Mouse (Mus musculus): ENCODE results near the gene Arl6ip4.
A peak's percentile ranks its signal among the peaks of the same experiment; 100 is the strongest.

Gene Arl6ip4

GRCm38 (mm10) chr5:124115990-124116845, at the start of gene Arl6ip4:
Gene Arl6ip4, plus strand, starts transcription at chr5:124116089.
- peak; percentile 42 to 74 for DNase-seq

GRCm38 (mm10) chr5:124069657-124070056, 46.2 kb upstream of the Arl6ip4 start:
- DNase-seq: no peak

DNA sequence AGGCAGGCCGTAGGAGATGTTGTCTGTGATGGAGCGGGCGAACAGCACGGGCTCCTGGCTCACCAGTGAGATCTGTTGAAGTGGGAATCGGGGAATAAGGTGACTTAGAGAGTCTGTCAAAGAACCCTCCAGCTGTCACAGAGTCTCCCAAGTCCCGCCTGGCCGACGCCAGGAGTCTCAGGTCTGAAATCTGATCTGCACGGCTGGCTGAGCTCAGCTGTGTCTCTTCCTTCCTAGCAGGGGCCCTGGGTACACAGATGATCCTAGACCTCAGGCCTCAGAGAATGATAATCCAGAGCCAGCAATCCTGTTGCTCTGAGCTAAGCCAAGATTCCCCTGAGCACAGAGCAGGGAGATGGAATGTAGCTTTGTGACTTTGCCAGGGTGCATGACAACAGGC, 42.2 kb upstream of the Arl6ip4 start:
- DNase-seq: no peak

DNA sequence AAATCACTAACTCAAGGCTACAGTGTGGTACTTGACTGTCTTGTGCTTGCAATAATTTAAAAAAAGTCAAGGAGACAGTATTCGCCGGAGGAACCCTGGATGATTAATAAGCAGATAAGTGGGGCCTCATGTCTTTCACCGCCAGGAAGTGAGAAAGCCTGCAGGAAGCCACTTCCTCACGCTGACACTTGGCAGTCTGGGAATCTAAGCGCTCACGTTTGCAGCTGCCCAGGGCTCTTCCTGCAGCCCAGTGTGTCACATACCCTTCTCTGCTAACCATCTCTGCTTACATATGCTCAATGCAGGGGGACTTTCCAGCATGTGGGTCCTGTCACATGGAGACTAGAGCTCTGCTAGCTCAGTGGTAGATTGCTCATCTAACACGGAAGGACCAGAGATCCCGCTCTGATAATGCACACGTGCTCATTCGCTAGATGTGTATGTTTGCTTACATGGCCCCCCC, 41.0 kb upstream of the Arl6ip4 start:
- no peak for DNase-seq

- DNase-seq: no peak
Measured at GRCm38 (mm10) chr5:124075716-124076115, 40.2 kb upstream of the Arl6ip4 start.

DNA sequence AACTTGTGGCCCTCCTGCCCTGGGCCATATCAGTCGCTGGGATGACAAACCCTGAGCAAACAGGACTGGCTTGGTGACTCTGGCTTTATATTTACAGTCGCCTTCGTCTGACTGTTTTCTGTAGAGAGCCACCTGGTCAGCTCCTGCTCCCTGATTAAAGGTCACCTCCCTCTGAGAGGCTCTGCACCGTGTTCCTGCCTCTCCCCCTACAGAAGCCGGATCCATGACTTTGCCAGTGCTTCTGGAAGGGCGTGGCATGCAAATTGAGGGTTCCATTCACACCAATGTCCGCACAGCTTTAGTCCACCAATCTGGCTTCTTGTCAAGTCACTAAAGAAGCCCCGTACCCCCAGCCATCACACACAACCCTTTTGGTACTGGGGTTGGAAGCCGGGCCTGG, 39.3 kb upstream of the Arl6ip4 start:
- DNase-seq: no peak

DNA sequence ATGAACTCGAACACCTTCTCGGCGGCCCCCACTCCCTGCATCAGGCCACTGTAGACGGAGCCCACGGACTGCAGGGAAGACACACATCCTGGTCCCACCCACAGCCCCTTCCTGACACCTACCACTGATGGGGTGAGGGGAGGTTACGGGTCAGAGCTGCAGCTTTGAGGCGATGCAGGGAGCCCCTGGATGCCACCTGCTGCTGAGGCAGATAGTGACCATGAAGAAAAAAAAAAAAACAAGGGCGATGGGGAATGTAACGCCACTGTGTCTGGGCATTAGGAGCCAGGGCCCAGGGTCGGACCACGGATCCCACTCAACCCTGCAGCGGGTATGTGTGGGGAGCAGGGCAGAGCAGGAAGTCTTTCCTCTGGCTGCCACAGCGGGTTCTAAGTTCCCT, 38.6 kb upstream of the Arl6ip4 start:
- no peak for DNase-seq

DNA sequence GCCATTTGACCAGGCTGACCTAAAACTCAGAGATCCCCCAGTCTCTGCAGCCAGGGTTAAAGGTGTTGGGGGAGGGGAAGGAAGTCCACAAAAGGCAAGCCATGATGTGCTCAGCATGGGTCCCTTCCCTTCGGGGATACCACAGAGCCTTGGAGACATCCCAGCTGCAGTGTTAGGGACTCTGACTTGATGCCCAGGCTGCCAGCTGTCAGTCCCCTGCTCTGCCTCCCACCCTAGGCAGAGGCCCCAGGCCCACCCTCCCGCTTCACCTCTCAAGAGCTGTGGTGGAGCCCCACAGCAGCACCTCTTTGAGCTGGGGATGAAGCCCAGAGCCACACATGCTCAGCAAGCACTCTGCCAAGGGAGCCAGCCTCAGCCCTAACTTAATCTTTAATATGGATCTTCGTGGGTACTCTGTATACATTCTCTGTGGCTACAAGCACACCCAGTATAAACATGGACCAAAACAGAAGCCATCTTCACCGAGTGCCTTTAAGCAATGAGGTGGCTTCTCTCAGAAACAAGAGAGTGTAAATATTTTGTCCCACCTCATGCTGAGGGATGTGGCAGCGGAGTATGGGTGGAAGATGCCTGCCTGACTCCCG, 37.9 kb upstream of the Arl6ip4 start:
- DNase-seq: no peak

DNA sequence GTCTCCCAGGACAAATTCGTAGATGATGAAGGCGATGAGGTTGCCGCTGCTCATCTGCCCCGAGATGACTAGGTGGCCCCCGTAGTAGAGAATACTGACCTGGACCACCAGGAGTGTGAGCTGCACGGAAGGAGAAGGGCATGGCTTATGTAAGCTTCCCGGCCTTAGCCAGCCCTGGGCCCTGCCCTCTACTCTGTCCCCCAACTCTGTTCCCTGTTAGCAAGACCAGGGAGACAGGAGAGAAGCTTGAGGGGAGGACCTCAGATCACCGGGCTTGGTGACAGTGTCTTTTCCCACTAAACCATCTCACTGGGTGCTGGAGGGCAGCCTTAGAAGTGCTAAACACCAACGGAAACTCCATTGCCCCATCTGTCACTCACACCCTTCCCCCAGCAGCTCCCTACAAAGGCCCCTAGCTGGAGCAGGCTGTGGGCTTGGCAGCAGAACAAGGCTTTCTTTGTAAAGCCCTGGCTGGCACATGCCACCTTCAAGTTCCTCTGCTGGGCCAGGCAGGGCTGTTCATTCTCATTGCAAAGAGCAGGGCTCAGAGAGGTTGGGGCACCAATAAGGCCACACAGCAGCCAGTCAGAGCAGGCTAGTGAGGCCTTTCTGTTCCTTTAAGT, 37.0 kb upstream of the Arl6ip4 start:
- no peak for DNase-seq

DNA sequence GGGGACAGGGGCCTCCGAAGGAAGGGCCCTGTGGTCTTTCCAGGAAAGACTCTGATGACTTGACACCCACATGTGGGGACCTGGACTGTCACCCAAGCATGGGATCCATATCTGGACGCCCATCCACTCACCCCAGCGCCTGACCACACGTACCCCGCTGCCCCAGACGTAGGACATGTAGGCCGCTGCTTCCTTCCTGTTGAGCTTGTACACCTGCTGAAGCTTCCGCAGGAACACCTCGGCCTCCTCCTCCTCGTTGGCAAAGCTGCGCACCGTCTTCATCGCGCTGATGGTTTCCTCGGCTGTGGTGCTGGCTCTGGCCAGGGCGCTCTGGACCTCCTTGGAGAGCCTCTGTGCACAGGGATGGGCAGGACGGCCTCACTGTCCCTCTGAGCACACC, 36.0 kb upstream of the Arl6ip4 start:
- no peak for DNase-seq

DNA sequence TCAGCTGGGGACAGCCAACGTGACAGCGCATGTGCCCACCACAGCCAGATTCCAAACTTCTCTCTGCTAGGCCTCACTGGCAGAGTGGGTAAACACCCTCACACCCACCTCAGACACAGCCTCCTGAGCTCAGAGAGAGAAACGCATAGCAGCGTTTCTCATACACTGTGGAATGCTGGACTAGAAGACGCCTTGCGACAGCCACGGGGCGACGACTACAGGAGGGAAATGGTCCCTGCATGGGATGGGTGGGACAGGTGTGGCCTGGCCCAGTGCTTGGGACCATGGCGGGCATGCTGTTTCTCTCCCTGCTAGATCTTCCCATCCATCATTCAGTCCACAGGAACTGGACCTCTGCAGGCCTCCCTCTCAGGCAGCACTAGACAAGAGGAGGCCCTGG, 33.4 kb upstream of the Arl6ip4 start:
- DNase-seq: no peak

DNA sequence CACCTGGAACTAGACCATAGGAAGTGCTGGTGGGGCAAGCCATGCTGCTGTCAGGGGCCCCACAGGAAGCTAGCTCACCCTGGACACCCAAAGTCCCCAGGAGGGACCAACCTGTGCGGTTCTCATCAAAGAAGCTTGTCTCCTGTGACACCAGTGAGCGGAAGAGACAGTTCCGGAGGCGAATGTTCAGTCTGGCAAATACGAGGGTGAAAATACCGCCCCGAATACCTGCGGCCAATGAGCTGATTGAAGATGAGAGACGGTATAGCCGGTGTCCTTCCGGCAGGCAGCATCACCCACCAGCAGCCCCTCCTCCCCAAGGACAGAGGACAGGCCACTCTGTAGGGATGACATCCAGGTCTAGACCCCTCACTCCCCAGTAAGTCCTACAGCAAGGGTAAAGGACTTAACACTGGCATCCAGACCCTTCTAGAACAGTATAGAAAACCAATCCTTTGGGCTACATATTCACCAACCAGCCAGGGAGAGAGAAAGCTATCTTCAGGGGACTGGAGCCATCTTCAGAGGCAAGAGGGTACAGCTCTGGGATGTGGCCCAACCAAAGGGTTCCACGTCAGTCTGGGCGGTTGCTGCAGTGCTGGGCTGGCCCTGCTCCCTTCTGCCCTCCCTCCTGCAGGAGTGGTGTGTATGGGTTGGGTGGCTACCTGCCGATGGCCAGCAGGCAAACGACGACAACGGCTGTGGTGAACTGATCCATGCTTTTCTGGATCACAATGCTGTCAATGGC, 32.8 kb upstream of the Arl6ip4 start:
- DNase-seq: no peak

GRCm38 (mm10) chr5:124083850-124084587, 31.9 kb upstream of the Arl6ip4 start:
- DNase-seq: no peak

- peak; percentile 73 to 88 for DNase-seq
Measured at GRCm38 (mm10) chr5:124084588-124085173, 31.2 kb upstream of the Arl6ip4 start.

DNA sequence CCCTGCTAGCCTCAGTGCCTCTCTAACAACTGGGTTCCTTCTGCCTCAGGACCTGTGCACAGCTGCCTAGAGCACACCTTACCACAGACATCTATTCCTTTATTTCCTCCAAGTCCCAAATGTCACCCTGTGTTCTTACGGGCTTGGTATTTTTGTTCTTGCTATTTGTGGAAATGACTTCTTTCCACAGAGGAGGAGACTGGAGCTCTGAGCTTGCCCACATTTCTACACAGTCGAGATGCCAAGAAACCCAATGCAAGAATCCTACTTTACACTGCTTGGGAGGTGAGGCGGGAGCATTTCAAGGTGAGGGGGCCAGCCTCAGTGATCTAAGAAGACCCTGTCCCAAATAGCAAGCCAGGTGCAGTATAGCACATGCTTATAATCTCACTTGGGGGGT, 30.4 kb upstream of the Arl6ip4 start:
- DNase-seq: no peak

GRCm38 (mm10) chr5:124086876-124087275, 29.0 kb upstream of the Arl6ip4 start:
- DNase-seq: no peak

DNA sequence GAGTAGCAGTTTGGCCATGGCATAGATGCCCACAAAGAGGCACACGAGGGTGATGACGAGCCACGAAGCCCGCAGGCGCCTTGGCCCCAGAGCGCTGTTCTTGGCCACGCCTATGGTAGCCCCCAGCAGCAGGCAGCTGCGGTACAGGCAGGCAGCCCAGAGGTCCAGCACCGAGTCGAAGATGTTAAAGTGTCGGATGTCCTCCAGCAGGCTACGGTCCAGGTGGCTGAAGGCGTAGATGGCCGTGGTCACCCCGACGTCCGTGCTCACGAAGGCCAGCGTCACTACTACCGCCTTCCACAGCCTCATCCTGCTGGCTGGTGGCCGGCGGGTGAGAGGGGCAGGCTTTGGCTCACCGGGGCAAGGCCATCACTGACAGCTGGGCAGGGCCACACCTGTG, 26.0 kb upstream of the Arl6ip4 start:
- no peak for DNase-seq

DNA sequence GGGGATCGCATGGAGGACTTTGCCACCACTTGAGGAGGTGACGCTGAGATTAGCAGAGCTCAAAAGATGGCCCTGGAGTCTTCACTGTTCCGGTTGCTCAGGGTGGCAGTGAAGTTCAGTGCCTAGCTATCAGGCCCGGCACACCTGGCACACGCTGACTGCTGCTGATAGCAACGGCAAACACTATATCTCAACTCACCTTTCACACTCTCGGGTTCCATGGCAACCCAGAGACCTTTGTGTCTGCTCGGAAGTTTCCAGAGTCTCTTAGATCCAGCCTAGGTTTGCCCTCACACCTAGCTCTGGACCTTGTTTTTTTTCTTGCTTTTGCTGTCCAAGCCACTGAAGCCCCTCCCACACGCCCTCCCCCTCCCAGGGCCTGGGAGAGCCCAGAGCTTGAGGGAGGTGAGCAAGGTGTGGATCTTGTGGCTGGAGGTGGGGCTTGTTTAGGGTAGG, 23.9 kb upstream of the Arl6ip4 start:
- no peak for DNase-seq

GRCm38 (mm10) chr5:124093120-124093794, 22.6 kb upstream of the Arl6ip4 start:
- no peak for DNase-seq

DNA sequence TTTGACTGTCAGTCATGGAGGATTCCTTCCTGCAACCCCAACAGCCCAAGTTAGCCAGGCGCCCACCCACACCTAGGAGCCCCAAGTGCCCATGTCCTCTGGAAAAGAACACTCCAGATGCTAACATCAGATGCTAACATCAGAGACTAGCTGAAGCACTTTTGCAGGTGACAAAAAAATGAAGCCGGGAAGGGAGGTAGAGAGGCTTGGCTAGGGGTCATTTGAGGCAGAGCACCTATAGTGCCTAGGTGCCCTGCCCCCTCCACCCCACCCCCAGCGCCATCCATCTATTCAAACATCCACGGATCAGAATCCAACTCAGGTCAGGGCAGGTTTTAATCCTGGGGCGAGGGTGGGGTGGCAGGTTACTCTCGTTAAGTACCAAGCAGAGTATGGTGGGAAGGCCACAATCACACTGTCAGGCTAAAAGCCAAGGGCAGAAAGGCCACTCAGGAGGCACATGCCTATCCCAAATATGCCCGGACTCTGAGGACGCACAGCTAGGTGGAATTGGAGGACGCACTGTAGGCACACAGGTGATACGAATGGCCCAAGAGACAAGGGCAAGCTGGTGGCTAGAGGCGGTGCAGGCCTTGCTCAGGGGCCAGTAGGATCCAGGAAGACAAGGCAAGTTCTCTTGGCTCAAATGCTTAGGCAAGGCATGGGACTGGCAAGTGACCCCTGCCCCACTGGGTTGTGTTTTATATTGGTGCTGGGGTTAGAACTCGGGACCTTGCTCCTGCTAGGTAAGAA, 21.9 kb upstream of the Arl6ip4 start:
- DNase-seq: no peak
